In the genomic region with DNA sequence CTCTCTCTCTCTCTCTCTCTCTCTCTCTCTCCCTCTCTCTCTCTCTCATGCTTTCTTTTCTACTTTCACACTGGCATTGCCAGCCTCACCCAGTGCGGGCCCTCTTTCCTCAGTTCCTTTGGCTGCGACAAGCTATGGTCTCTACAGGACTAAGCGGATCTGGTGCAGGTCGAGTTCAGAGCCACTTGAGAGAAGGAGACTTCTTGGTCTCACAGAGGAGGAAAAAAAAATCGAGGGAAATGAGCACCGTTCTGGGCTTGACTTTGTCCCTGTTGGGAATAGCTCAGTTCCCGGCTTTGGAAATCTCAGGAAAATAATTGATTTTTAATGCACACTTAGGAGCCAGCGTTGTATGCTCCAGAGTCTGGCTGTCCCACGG, we compare ENCODE assay signal across 11 mouse cellular contexts. TPM values are rescaled to one million over a fixed set of nuclear protein-coding genes. Genes with fewer than 3 reads are reported as not detected.
DNase-seq lines count a peak whose midpoint lies in the region; ATAC-seq and TF ChIP-seq lines count a peak whose summit lies in the region.
"Had no signal": no experiment of that assay in that cellular context is flagged by ENCODE, and none has a peak within 500 bp of the region (broad histone marks: within the 10 kb centered on the region; RNA-seq: fewer than 3 reads in every experiment).

No protein-coding gene starts in this region.

- peak overlapping the region; percentile 35 for H3K4me2 ChIP-seq in embryonic facial prominence, embryonic 15.5 days (replicated peaks)
- H3K4me2 ChIP-seq in hindbrain, postnatal 0 days (ENCODE audit: low read depth, low read length), result peak overlapping the region; percentile 34
- H3K4me2 ChIP-seq in neural tube, embryonic 13.5 days, result peak overlapping the region; percentile 47

- no peak for DNase-seq in layer of hippocampus, adult 2 months (ENCODE audit: low spot score in 2 of 2)
- DNase-seq in layer of hippocampus, adult 18-20 months (ENCODE audit: low spot score in 2 of 2), result no peak
- no peak for DNase-seq in hindbrain, postnatal 0 days (ENCODE audit: low spot score)
- no peak for DNase-seq in left cerebral cortex, adult 8-10 months (ENCODE audit: low spot score in 2 of 2)
- DNase-seq in right cerebral cortex, postnatal 25 days, result no peak
- no peak for DNase-seq in ovary, postnatal 10 days (ENCODE audit: low spot score)
- DNase-seq: thymus, postnatal 36 days had no signal

- H3K9me3 ChIP-seq in embryonic facial prominence, embryonic 15.5 days (replicated peaks), result no peaks in the 10 kb centered on the region
- H3K9me3 ChIP-seq in hindbrain, postnatal 0 days (ENCODE audit: low read length), result no peaks in the 10 kb centered on the region
- no peaks in the 10 kb centered on the region for H3K9me3 ChIP-seq in neural tube, embryonic 13.5 days

- TF ChIP-seq CTCF in layer of hippocampus, adult 2 months (conservative IDR thresholded peaks at IDR 0.05), result no peak
- TF ChIP-seq CTCF in hindbrain, postnatal 0 days (IDR thresholded peaks at IDR 0.05; ENCODE audit: low read depth), result no peak

- H3K27me3 ChIP-seq in embryonic facial prominence, embryonic 15.5 days, result peaks cover 66% of the 10 kb centered on the region
- H3K27me3 ChIP-seq in hindbrain, postnatal 0 days (ENCODE audit: insufficient read depth, low read length), result peaks cover 80% of the 10 kb centered on the region
- H3K27me3 ChIP-seq in neural tube, embryonic 13.5 days, result peaks cover 85% of the 10 kb centered on the region

- H3K36me3 ChIP-seq in embryonic facial prominence, embryonic 15.5 days, result no peaks in the 10 kb centered on the region
- no peaks in the 10 kb centered on the region for H3K36me3 ChIP-seq in hindbrain, postnatal 0 days (ENCODE audit: insufficient read depth, low read length)
- H3K36me3 ChIP-seq in neural tube, embryonic 13.5 days, result no peaks in the 10 kb centered on the region

- H3K4me3 ChIP-seq in layer of hippocampus, adult 2 months, result peak overlapping the region; percentile 89
- peak overlapping the region; percentile 21 for H3K4me3 ChIP-seq in embryonic facial prominence, embryonic 15.5 days (replicated peaks)
- H3K4me3 ChIP-seq in hindbrain, postnatal 0 days (ENCODE audit: low read length), result peak overlapping the region; percentile 16
- peak overlapping the region; percentile 15 for H3K4me3 ChIP-seq in neural tube, embryonic 13.5 days

- no peak for ATAC-seq in embryonic facial prominence, embryonic 15.5 days (ENCODE audit: insufficient number of reproducible peaks, low FRiP score, low TSS enrichment, low read depth)
- ATAC-seq in hindbrain, postnatal 0 days, result no peak
- ATAC-seq in neural tube, embryonic 13.5 days (ENCODE audit: low read depth), result peak; percentile 25; the same call in 1 of the 2 replicates

- 2% methylated on average over 9 of the region's 9 CpGs for WGBS in embryonic facial prominence, embryonic 15.5 days
- 3% methylated on average over 9 of the region's 9 CpGs for WGBS in hindbrain, postnatal 0 days
- 1% methylated on average over 9 of the region's 9 CpGs for WGBS in neural tube, embryonic 13.5 days

- H3K4me1 ChIP-seq in embryonic facial prominence, embryonic 15.5 days, result peaks cover 10% of the 10 kb centered on the region
- no peaks in the 10 kb centered on the region for H3K4me1 ChIP-seq in hindbrain, postnatal 0 days (ENCODE audit: insufficient read depth, low read length)
- H3K4me1 ChIP-seq in neural tube, embryonic 13.5 days (replicated peaks), result peaks cover 6% of the 10 kb centered on the region

- peak overlapping the region; percentile 100 for H3K27ac ChIP-seq in layer of hippocampus, adult 2 months
- no peak overlapping the region for H3K27ac ChIP-seq in embryonic facial prominence, embryonic 15.5 days (replicated peaks)
- H3K27ac ChIP-seq in hindbrain, postnatal 0 days, result no peak overlapping the region
- no peak overlapping the region for H3K27ac ChIP-seq in neural tube, embryonic 13.5 days (replicated peaks)

- no peak overlapping the region for H3K9ac ChIP-seq in embryonic facial prominence, embryonic 15.5 days
- no peak overlapping the region for H3K9ac ChIP-seq in hindbrain, postnatal 0 days (replicated peaks; ENCODE audit: low read length)
- H3K9ac ChIP-seq in neural tube, embryonic 13.5 days, result no peak overlapping the region

RNA-seq across cellular contexts. Expression of gene Gm43517, which starts 5.9 kb away (rescaled TPM):
- 10 to 100 TPM; 11.7 to 12.8 TPM for total RNA-seq in layer of hippocampus, adult 2 months (2021)
- total RNA-seq in layer of hippocampus, adult 18-20 months (2021), result 1 to 10 TPM; 8.6 to 8.9 TPM
- polyA plus RNA-seq in embryonic facial prominence, embryonic 15.5 days (2015; fragmentation: Nextera tagmentation; extraction: Ambion mirVana), result 0.05 TPM in 1 of 2 replicates, not detected in the other
- 0.04 TPM in 1 of 2 replicates, not detected in the other for total RNA-seq in hindbrain, postnatal 0 days (2014; rRNA removed)
- not detected in 2 replicates for polyA plus RNA-seq in hindbrain, postnatal 0 days (2015; fragmentation: Nextera tagmentation; extraction: Ambion mirVana)
- not detected in 2 replicates for polyA plus RNA-seq in neural tube, embryonic 13.5 days (2015; fragmentation: Nextera tagmentation; extraction: Ambion mirVana)
- total RNA-seq in left cerebral cortex, adult 8-10 months (2022), result 1 to 10 TPM; 5.9 to 7.2 (median 6.5) TPM
- total RNA-seq: MEL; neutrophil, adult 5-6 weeks had no signal

RNA-seq across cellular contexts. Expression of gene Foxg1, which starts 8.5 kb away (rescaled TPM):
- total RNA-seq in layer of hippocampus, adult 2 months (2021), result 100 to 1,000 TPM; 149 to 167 TPM
- total RNA-seq in layer of hippocampus, adult 18-20 months (2021), result 100 to 1,000 TPM; 147 to 152 TPM
- polyA plus RNA-seq in embryonic facial prominence, embryonic 15.5 days (2015; fragmentation: Nextera tagmentation; extraction: Ambion mirVana), result 0.71 and 0.89 TPM in 2 replicates
- total RNA-seq in hindbrain, postnatal 0 days (2014; rRNA removed), result 0.16 and 2.3 TPM in 2 replicates
- polyA plus RNA-seq in hindbrain, postnatal 0 days (2015; fragmentation: Nextera tagmentation; extraction: Ambion mirVana), result not detected in 2 replicates
- 0.06 and 0.29 TPM in 2 replicates for polyA plus RNA-seq in neural tube, embryonic 13.5 days (2015; fragmentation: Nextera tagmentation; extraction: Ambion mirVana)
- total RNA-seq in left cerebral cortex, adult 8-10 months (2022), result 100 to 1,000 TPM in 1 of 4 experiments, 10 to 100 TPM in 3; 89.6 to 102 (median 96.9) TPM
- total RNA-seq: MEL; neutrophil, adult 5-6 weeks had no signal

Comparison
In these comparisons a context has a peak if more than half of its experiments do, and no peak if none do; other contexts are left out.
1. H3K4me3 ChIP-seq: peak in every context shown above with its lines; median percentile 89 in layer of hippocampus, adult 2 months; 21 in embryonic facial prominence, embryonic 15.5 days; 16 in hindbrain, postnatal 0 days; 15 in neural tube, embryonic 13.5 days.
2. RNA of gene Foxg1, which starts 8.5 kb away (total RNA-seq): 149 to 167 TPM in layer of hippocampus, adult 2 months, 147 to 152 TPM in layer of hippocampus, adult 18-20 months and 89.6 to 102 TPM in left cerebral cortex, adult 8-10 months; 0.16 to 2.3 TPM in hindbrain, postnatal 0 days; every median in the first group is over 10 times any median in the second.
3. Peak in every context shown above with its lines, with median percentiles within 50 percentile points of each other: H3K4me2 ChIP-seq.